Mouse (Mus musculus) ovary, adult 18-20 months (tissue): ENCODE measurements around the gene Olfr644.

Experiments
- DNase-seq: peaks from one replicate; pipeline ENCODE4 v3.0.0; 2022; ENCODE audit warnings: low spot score, mixed read lengths

Olfr644 gene

GRCm38 (mm10) chr7:104071769-104072168 lies at the start of gene Olfr644:
Gene Olfr644 (minus strand): TSS chr7:104071869.
- no peak for DNase-seq

- no peak for DNase-seq
These were observed 33.0 kb upstream of the Olfr644 start, which contains the start of gene Olfr646 for GRCm38 (mm10) chr7:104104757-104104972. Gene Olfr646 (plus strand): TSS chr7:104104873.

- DNase-seq = no peak
These were observed 32.5 kb upstream of the Olfr644 start for GRCm38 (mm10) chr7:104103913-104104756.

- no peak for DNase-seq
These were observed 13.7 kb upstream of the Olfr644 start, which contains the start of gene Olfr645 for GRCm38 (mm10) chr7:104085365-104085764. Gene Olfr645 (minus strand): TSS chr7:104085465.

GRCm38 (mm10) chr7:104061345-104061744 lies 10.3 kb downstream of the Olfr644 start, which contains the start of gene 4930516K23Rik:
Gene 4930516K23Rik (minus strand): TSS chr7:104061445.
- DNase-seq = no peak

- DNase-seq = no peak
These were observed 12.5 kb downstream of the Olfr644 start for GRCm38 (mm10) chr7:104059215-104059614.

- no peak for DNase-seq
These were observed 19.1 kb downstream of the Olfr644 start, which contains the start of gene Olfr642 for GRCm38 (mm10) chr7:104052566-104052965. Gene Olfr642 (minus strand): TSS chr7:104052666.

GRCm38 (mm10) chr7:104050745-104051144 lies 20.9 kb downstream of the Olfr644 start:
- DNase-seq = no peak

GRCm38 (mm10) chr7:104035145-104035544 lies 36.5 kb downstream of the Olfr644 start, which contains the start of gene Olfr641:
Gene Olfr641 (plus strand): TSS chr7:104035445.
- no peak for DNase-seq

GRCm38 (mm10) chr7:104026978-104027377 lies 44.7 kb downstream of the Olfr644 start:
- DNase-seq = no peak

- DNase-seq = no peak
These were observed 46.2 kb downstream of the Olfr644 start, which contains the start of gene Olfr640 for GRCm38 (mm10) chr7:104025473-104025872. Gene Olfr640 (minus strand): TSS chr7:104025573.

- no peak for DNase-seq
These were observed 50.0 kb downstream of the Olfr644 start for GRCm38 (mm10) chr7:104021651-104022050.

- DNase-seq = no peak
These were observed 52.7 kb downstream of the Olfr644 start for GRCm38 (mm10) chr7:104018953-104019352.

GRCm38 (mm10) chr7:104017203-104017602 lies 54.5 kb downstream of the Olfr644 start, which contains the start of gene Olfr639:
Gene Olfr639 (minus strand): TSS chr7:104017303.
- no peak for DNase-seq
